Mouse (Mus musculus) MEL (cell line): ENCODE measurements around the gene Negr1. TPM values are rescaled to one million over a fixed set of nuclear protein-coding genes. Genes with fewer than 3 reads are reported as not detected.

Experiments used
- DNase-seq: peaks from one replicate; pipeline ENCODE4 v3.0.0; 2011; ENCODE audit warnings: low read depth, low spot score
- H3K27ac ChIP-seq: 2 replicates; pipeline ENCODE4 v1.5.1; 2012; ENCODE audit warnings: low read depth, mild to moderate bottlenecking, control low read depth, low read length, moderate library complexity; ENCODE audit not compliant: control insufficient read depth
- H3K27me3 ChIP-seq, 2 experiments: fragments of 150-350 bp in 1 of 2; sonication (generic) in 1 of 2; 2 replicates each; pipeline ENCODE4 v1.6.1; 2012; ENCODE audit warnings: low read length in 2 of 2, mild to moderate bottlenecking in 2 of 2, improper control_type of control experiment in 1 of 2, moderate library complexity in 1 of 2; ENCODE audit not compliant: insufficient read depth in 2 of 2, control insufficient read depth in 1 of 2
- H3K36me3 ChIP-seq, 2 experiments: 2 replicates each; pipeline ENCODE4 v1.6.1; 2012 to 2014; ENCODE audit warnings: low read length in 2 of 2, improper control_type of control experiment in 1 of 2, inconsistent platforms in 1 of 2, mild to moderate bottlenecking in 1 of 2; ENCODE audit not compliant: insufficient read depth in 2 of 2, control insufficient read depth in 1 of 2
- H3K4me1 ChIP-seq, 2 experiments: fragments of 150-350 bp in 1 of 2; sonication (generic) in 1 of 2; 2 replicates each; pipeline ENCODE4 v1.6.1; 2012; ENCODE audit warnings: low read length in 2 of 2, improper control_type of control experiment in 1 of 2, mild to moderate bottlenecking in 1 of 2; ENCODE audit not compliant: insufficient read depth in 2 of 2, control insufficient read depth in 1 of 2
- H3K4me3 ChIP-seq, 2 experiments: fragments of 150-350 bp in 1 of 2; sonication (generic) in 1 of 2; 2 replicates each; pipeline ENCODE4 v1.5.1; 2012; ENCODE audit warnings: low read depth in 2 of 2, low read length in 2 of 2, mild to moderate bottlenecking in 2 of 2, moderate library complexity in 2 of 2, control low read depth in 1 of 2, improper control_type of control experiment in 1 of 2; ENCODE audit not compliant: control insufficient read depth in 1 of 2, insufficient read depth in 1 of 2
- H3K79me2 ChIP-seq: 2 replicates; pipeline ENCODE4 v1.6.1; 2012; ENCODE audit warnings: mild to moderate bottlenecking, low read length, moderate library complexity; ENCODE audit not compliant: control insufficient read depth, poor library complexity, insufficient read depth
- H3K9ac ChIP-seq: 2 replicates; pipeline ENCODE4 v1.6.1; 2012; ENCODE audit warnings: low read depth, mild to moderate bottlenecking, control low read depth, low read length, moderate library complexity; ENCODE audit not compliant: control insufficient read depth, poor library complexity, severe bottlenecking
- H3K9me3 ChIP-seq: fragments of 150-350 bp; sonication (generic); replicated peaks from 2 replicates; pipeline ENCODE4 v1.6.1; 2012; ENCODE audit warnings: mild to moderate bottlenecking, low read length, improper control_type of control experiment, moderate library complexity; ENCODE audit not compliant: insufficient read depth
- BHLHE40 ChIP-seq: IDR thresholded peaks from 2 replicates; pipeline ENCODE4 v1.6.1; 2012; ENCODE audit warnings: low read depth, mild to moderate bottlenecking, inconsistent platforms, low read length, improper control_type of control experiment, borderline replicate concordance
- CHD1 ChIP-seq: IDR thresholded peaks from 2 replicates; pipeline ENCODE4 v1.6.1; 2012; ENCODE audit warnings: low read depth, mild to moderate bottlenecking, inconsistent platforms, low read length, improper control_type of control experiment
- CHD2 ChIP-seq: IDR thresholded peaks from 2 replicates; pipeline ENCODE4 v1.6.1; 2011; ENCODE audit warnings: low read length, improper control_type of control experiment
- CTCF ChIP-seq, 3 experiments: IDR thresholded peaks in 2 of 3; conservative IDR thresholded peaks in 1 of 3; 2 replicates each; pipeline ENCODE4 v1.5.1; 2011 to 2012; ENCODE audit warnings: low read length in 3 of 3, low read depth in 2 of 3, mild to moderate bottlenecking in 2 of 3, improper control_type of control experiment in 1 of 3, inconsistent platforms in 1 of 3, mixed read lengths in 1 of 3, moderate library complexity in 1 of 3; ENCODE audit not compliant: control insufficient read depth in 1 of 3, insufficient read depth in 1 of 3, poor library complexity in 1 of 3, severe bottlenecking in 1 of 3
- E2F4 ChIP-seq: IDR thresholded peaks from 2 replicates; pipeline ENCODE4 v1.6.1; 2011; ENCODE audit warnings: low read depth, low read length, improper control_type of control experiment, borderline replicate concordance
- ELF1 ChIP-seq: IDR thresholded peaks from 2 replicates; pipeline ENCODE4 v1.6.1; 2014; ENCODE audit warnings: low read depth, mild to moderate bottlenecking, inconsistent platforms, low read length, improper control_type of control experiment, moderate library complexity
- ETS1 ChIP-seq: IDR thresholded peaks from 2 replicates; pipeline ENCODE4 v1.6.1; 2012; ENCODE audit warnings: low read depth, mild to moderate bottlenecking, inconsistent platforms, low read length, improper control_type of control experiment, moderate library complexity
- GABPA ChIP-seq: IDR thresholded peaks from 2 replicates; pipeline ENCODE4 v1.6.1; 2012; ENCODE audit warnings: low read depth, mild to moderate bottlenecking, inconsistent platforms, low read length, improper control_type of control experiment, moderate library complexity
- GATA1 ChIP-seq: IDR thresholded peaks from 2 replicates; pipeline ENCODE4 v1.6.1; 2011; ENCODE audit warnings: low read depth, low read length, improper control_type of control experiment
- HCFC1 ChIP-seq: IDR thresholded peaks from 2 replicates; pipeline ENCODE4 v1.6.1; 2012; ENCODE audit warnings: low read depth, mild to moderate bottlenecking, inconsistent platforms, low read length, improper control_type of control experiment, moderate library complexity
- KAT2A ChIP-seq: conservative IDR thresholded peaks from 2 replicates; pipeline ENCODE4 v1.6.1; 2012; ENCODE audit warnings: low read depth, low read length, improper control_type of control experiment, inconsistent platforms
- MAX ChIP-seq: IDR thresholded peaks from 2 replicates; pipeline ENCODE4 v1.6.1; 2011; ENCODE audit warnings: low read length, improper control_type of control experiment
- MYB ChIP-seq: IDR thresholded peaks from 2 replicates; pipeline ENCODE4 v1.6.1; 2011; ENCODE audit warnings: mild to moderate bottlenecking, low read depth, low read length, improper control_type of control experiment
- NELFE ChIP-seq: IDR thresholded peaks from 2 replicates; pipeline ENCODE4 v1.6.1; 2011; ENCODE audit warnings: low read depth, low read length, improper control_type of control experiment
- NRF1 ChIP-seq: IDR thresholded peaks from 2 replicates; pipeline ENCODE4 v1.6.1; 2014; ENCODE audit warnings: low read depth, mild to moderate bottlenecking, inconsistent platforms, low read length, improper control_type of control experiment, moderate library complexity; ENCODE audit not compliant: poor library complexity, insufficient read depth, severe bottlenecking
- RCOR1 ChIP-seq: IDR thresholded peaks from 2 replicates; pipeline ENCODE4 v1.6.1; 2012; ENCODE audit warnings: low read depth, mild to moderate bottlenecking, inconsistent platforms, low read length, improper control_type of control experiment
- SIN3A ChIP-seq: IDR thresholded peaks from 2 replicates; pipeline ENCODE4 v1.6.1; 2012; ENCODE audit warnings: low read length, improper control_type of control experiment, inconsistent platforms
- SMC3 ChIP-seq: IDR thresholded peaks from 2 replicates; pipeline ENCODE4 v1.6.1; 2011; ENCODE audit warnings: low read depth, low read length, improper control_type of control experiment
- TBP ChIP-seq: IDR thresholded peaks from 2 replicates; pipeline ENCODE4 v1.8.0; 2011; ENCODE audit warnings: low read depth, low read length, improper control_type of control experiment
- TCF12 ChIP-seq: IDR thresholded peaks from 2 replicates; pipeline ENCODE4 v1.6.1; 2014; ENCODE audit warnings: low read depth, mild to moderate bottlenecking, inconsistent platforms, low read length, improper control_type of control experiment, moderate library complexity
- UBTF ChIP-seq: IDR thresholded peaks from 2 replicates; pipeline ENCODE4 v1.6.1; 2012; ENCODE audit warnings: low read depth, mild to moderate bottlenecking, inconsistent platforms, low read length, improper control_type of control experiment, moderate library complexity, borderline replicate concordance; ENCODE audit not compliant: insufficient read depth
- USF1 ChIP-seq: IDR thresholded peaks from 2 replicates; pipeline ENCODE4 v1.6.1; 2014; ENCODE audit warnings: low read depth, mild to moderate bottlenecking, inconsistent platforms, low read length, improper control_type of control experiment, moderate library complexity
- ZC3H11A ChIP-seq: IDR thresholded peaks from 2 replicates; pipeline ENCODE4 v1.6.1; 2012; ENCODE audit warnings: low read depth, mild to moderate bottlenecking, inconsistent platforms, low read length, improper control_type of control experiment
- ZKSCAN1 ChIP-seq: IDR thresholded peaks from 2 replicates; pipeline ENCODE4 v1.6.1; 2012; ENCODE audit warnings: low read depth, mild to moderate bottlenecking, inconsistent platforms, low read length, improper control_type of control experiment, moderate library complexity
- ZMIZ1 ChIP-seq: IDR thresholded peaks from 2 replicates; pipeline ENCODE4 v1.6.1; 2012; ENCODE audit warnings: low read depth, mild to moderate bottlenecking, inconsistent platforms, low read length, improper control_type of control experiment, moderate library complexity
- ZNF384 ChIP-seq: IDR thresholded peaks from 2 replicates; pipeline ENCODE4 v1.6.1; 2012; ENCODE audit warnings: low read depth, mild to moderate bottlenecking, inconsistent platforms, low read length, improper control_type of control experiment
- polyA plus RNA-seq, 2 experiments: library from polyadenylated mRNA; stranded (reverse) in 1 of 2; unstranded in 1 of 2; fragments of >175 nt in 1 of 2; fragments of >200 nt in 1 of 2; gene quantifications; 2 replicates each; pipeline versions ENCODE4 v1.2.1 to v1.2.4; 2012; ENCODE audit warnings: low replicate concordance in 2 of 2, low read depth in 1 of 2; ENCODE audit not compliant: insufficient read length in 2 of 2, insufficient read depth in 1 of 2, missing spikeins in 1 of 2
- total RNA-seq: library from RNA; depleted of rRNA; stranded (reverse); fragments of 300-350 nt; gene quantifications from 2 replicates; pipeline ENCODE4 v1.2.3, GENCODE M21; 2012

Gene Negr1
- total and polyA plus RNA-seq, 3 experiments = not detected

GRCm38 (mm10) chr3:156792743-156793142 lies 231.1 kb downstream of the Negr1 start:
- H3K79me2 ChIP-seq = no peaks in the 10 kb centered on the region
- DNase-seq = no peak
- TF ChIP-seq NELFE (no peak), ELF1 (no peak), MYB (no peak), CHD2 (no peak), BHLHE40 (no peak), CTCF (IDR thresholded peaks at IDR 0.05 in 2 of 3, conservative IDR thresholded peaks at IDR 0.05 in 1 of 3; ENCODE audit: control insufficient read depth in 1 of 3, insufficient read depth in 1 of 3, low read depth in 2 of 3, low read length in 3 of 3, poor library complexity in 1 of 3, severe bottlenecking in 1 of 3) (no peak), SIN3A (no peak), NRF1 (no peak), RCOR1 (no peak), KAT2A (no peak), E2F4 (no peak), UBTF (no peak)
- no peak overlapping the region for H3K4me3 ChIP-seq
- no peaks in the 10 kb centered on the region for H3K27me3 ChIP-seq
- H3K36me3 ChIP-seq = no peaks in the 10 kb centered on the region
- no peak overlapping the region for H3K27ac ChIP-seq
- no peak overlapping the region for H3K9ac ChIP-seq
- no peaks in the 10 kb centered on the region for H3K4me1 ChIP-seq
- no peaks in the 10 kb centered on the region for H3K9me3 ChIP-seq

DNA sequence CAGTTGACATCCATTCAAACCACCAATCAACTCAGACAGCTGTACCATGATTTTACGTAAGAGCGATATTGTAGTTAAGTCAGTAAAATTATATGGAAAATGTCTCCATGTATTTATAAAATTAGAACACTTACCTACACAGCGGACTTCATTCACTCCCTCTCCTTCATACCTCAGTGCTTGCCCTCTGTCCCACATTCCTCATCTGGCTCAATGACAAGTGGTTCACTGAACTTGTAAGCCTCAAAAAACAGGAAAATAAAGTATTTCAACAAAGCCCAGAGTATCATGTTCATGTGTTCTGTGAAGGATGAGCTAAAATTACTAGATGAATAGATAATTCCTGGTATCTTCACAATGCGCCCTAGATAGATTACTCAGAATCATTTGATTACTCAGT lies 232.5 kb downstream of the Negr1 start:
- Histone ChIP-seq H3K79me2 (no peaks in the 10 kb centered on the region), H3K36me3 (no peaks in the 10 kb centered on the region), H3K4me1 (no peaks in the 10 kb centered on the region), H3K9me3 (no peaks in the 10 kb centered on the region), H3K27me3 (no peaks in the 10 kb centered on the region), H3K27ac (no peak overlapping the region), H3K4me3 (no peak overlapping the region), H3K9ac (no peak overlapping the region)
- no peak for TF ChIP-seq KAT2A
- TF ChIP-seq UBTF = no peak
- TF ChIP-seq HCFC1 = no peak
- TF ChIP-seq USF1 = no peak
- no peak for TF ChIP-seq SMC3
- TF ChIP-seq TCF12 = no peak
- TF ChIP-seq ZC3H11A = no peak
- no peak for TF ChIP-seq RCOR1
- no peak for TF ChIP-seq ETS1
- TF ChIP-seq GATA1 = no peak
- TF ChIP-seq TBP = no peak
- TF ChIP-seq NRF1 = no peak
- TF ChIP-seq MAX = no peak
- TF ChIP-seq CHD1 = no peak
- no peak for TF ChIP-seq ZMIZ1
- no peak for TF ChIP-seq ZKSCAN1
- TF ChIP-seq ZNF384 = no peak
- no peak for TF ChIP-seq GABPA
- no peak for DNase-seq
